Mouse (Mus musculus) lung, postnatal 0 days (tissue): Measurements from ENCODE around the gene Arhgap35. TPM values are rescaled to one million over a fixed set of nuclear protein-coding genes. Genes with fewer than 3 reads are reported as not detected.
"Not testable (repeated sequence)": the region's sequence is repeated elsewhere in the genome, so short reads cannot be mapped to it uniquely, and the experiment has no call there.

Experiments
- ATAC-seq: fragments of 200-750 bp; cut with Nextera tagmentation; 2 replicates; pipeline ENCODE4 v1.8.0; 2017; ENCODE audit warnings: moderate library complexity
- DNase-seq: peaks from one replicate; pipeline ENCODE4 v3.0.0-alpha.2; 2016; ENCODE audit warnings: low spot score
- H3K27ac ChIP-seq: fragments of 300-500 bp; sonication (generic); 2 replicates; pipeline ENCODE4 v1.5.1; 2014; ENCODE audit warnings: antibody characterized with exemption, mild to moderate bottlenecking, low read length, mixed read lengths
- H3K27me3 ChIP-seq: fragments of 300-500 bp; sonication (generic); replicated peaks from 2 replicates; pipeline ENCODE4 v1.6.1; 2014; ENCODE audit warnings: low read length, mixed read lengths; ENCODE audit not compliant: insufficient read depth
- H3K36me3 ChIP-seq: fragments of 300-500 bp; sonication (generic); 2 replicates; pipeline ENCODE4 v1.6.1; 2014; ENCODE audit warnings: low read length, mixed read lengths; ENCODE audit not compliant: insufficient read depth
- H3K4me1 ChIP-seq: fragments of 300-500 bp; sonication (generic); 2 replicates; pipeline ENCODE4 v1.6.1; 2014; ENCODE audit warnings: antibody characterized with exemption, low read depth, low read length, mixed read lengths; ENCODE audit not compliant: insufficient read depth
- H3K4me2 ChIP-seq: fragments of 300-500 bp; sonication (generic); replicated peaks from 2 replicates; pipeline ENCODE4 v1.6.1; 2014; ENCODE audit warnings: low read depth, mild to moderate bottlenecking, low read length, moderate library complexity, mixed read lengths
- H3K4me3 ChIP-seq: fragments of 300-500 bp; sonication (generic); 2 replicates; pipeline ENCODE4 v1.5.1; 2014; ENCODE audit warnings: low read depth, low read length
- H3K9ac ChIP-seq: fragments of 300-500 bp; sonication (generic); replicated peaks from 2 replicates; pipeline ENCODE4 v1.6.1; 2014; ENCODE audit warnings: low read depth, mild to moderate bottlenecking
- H3K9me3 ChIP-seq: fragments of 300-500 bp; sonication (generic); 2 replicates; pipeline ENCODE4 v1.6.1; 2016; ENCODE audit warnings: low read length, mixed read lengths
- CTCF ChIP-seq: IDR thresholded peaks from 2 replicates; pipeline ENCODE4 v1.5.1; 2016; ENCODE audit warnings: antibody characterized with exemption, mild to moderate bottlenecking
- EP300 ChIP-seq: IDR thresholded peaks from 2 replicates; pipeline ENCODE4 v1.6.1; 2016; ENCODE audit warnings: antibody characterized with exemption, mild to moderate bottlenecking, control low read depth
- WGBS: fragments of 180-500 bp; shearing (Covaris S2); extraction: QIAGEN DNeasy Blood & Tissue Kit; methylation state at CpG from one replicate; pipeline ENCODE4 v1.1.7; 2014; 5-methylcytosine and 5-hydroxymethylcytosine counted together
- polyA plus RNA-seq: library from polyadenylated mRNA; unstranded; fragments of >200 nt; fragmentation: Nextera tagmentation; extraction: Ambion mirVana; gene quantifications from 2 replicates; pipeline ENCODE4 v1.2.1, GENCODE M21; 2015

The Arhgap35 gene
- polyA plus RNA-seq = 8.2 and 10.9 TPM in 2 replicates

DNA sequence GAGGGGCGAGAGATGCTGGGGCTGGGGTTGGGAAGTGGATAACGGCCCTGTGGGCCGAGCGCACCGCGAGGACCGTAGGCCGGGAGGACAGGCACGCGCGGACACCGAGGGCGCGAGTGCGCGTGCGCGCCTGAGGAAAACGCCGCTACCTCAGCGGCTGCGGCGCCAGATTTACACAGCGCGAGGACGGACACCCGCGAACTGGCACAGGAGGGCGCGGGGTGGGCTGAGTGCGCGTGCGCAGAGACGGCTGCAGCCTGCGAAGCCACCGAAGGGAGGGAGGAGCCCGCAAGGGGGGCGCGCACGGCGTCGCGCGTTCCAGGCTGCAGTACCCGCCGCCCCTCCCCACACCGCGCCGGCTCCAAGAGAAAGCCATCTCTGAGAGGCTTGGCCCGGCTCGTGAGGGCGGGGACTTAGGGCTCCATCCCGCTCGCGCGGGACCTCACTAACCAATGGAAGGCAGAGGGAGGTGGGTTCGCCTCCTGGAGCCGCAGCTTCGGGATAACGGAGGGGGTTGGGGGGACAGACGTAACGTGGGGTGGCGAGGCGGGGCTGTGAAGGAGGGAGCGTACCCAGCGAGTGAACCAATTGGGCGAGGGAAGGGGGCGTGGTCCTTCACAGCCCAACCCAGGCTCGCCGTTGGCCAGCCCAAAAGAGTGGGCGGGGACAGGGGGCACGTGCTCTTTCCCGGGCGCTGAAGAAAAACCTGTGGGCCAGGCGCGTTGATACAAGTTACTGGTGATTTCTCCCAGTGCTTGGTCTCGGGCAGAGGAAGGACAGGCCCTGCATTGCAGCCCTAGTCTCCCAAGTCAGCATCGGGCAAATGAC lies at the start of gene Arhgap35:
Gene Arhgap35 (minus strand): TSS at position 106 of the 828 bp plus-strand sequence.
- DNase-seq (peak; percentile 100), ATAC-seq (peak; percentile 95)
- TF ChIP-seq EP300 (no peak), CTCF (no peak)
- H3K36me3 ChIP-seq = no peaks in the 10 kb centered on the region
- WGBS = under 1% methylated on average over 65 of the region's 78 CpGs
- H3K27me3 ChIP-seq = no peaks in the 10 kb centered on the region
- H3K9me3 ChIP-seq = no peaks in the 10 kb centered on the region
- H3K4me1 ChIP-seq = peaks cover 33% of the 10 kb centered on the region
- H3K4me2 ChIP-seq = peak within 1 kb of the TSS; percentile 84
- H3K27ac ChIP-seq = peak within 1 kb of the TSS; percentile 97
- H3K4me3 ChIP-seq = peak within 1 kb of the TSS; percentile 95
- H3K9ac ChIP-seq = peak within 1 kb of the TSS; percentile 92

GRCm38 (mm10) chr7:16644260-16644659 lies 29.5 kb upstream of the Arhgap35 start:
- no peak for DNase-seq
- Histone ChIP-seq H3K4me3 (no peak overlapping the region), H3K9me3 (peaks cover 3% of the 10 kb centered on the region; the same call in 1 of the 2 replicates), H3K9ac (no peak overlapping the region), H3K4me1 (no peaks in the 10 kb centered on the region), H3K27me3 (no peaks in the 10 kb centered on the region), H3K36me3 (no peaks in the 10 kb centered on the region), H3K4me2 (no peak overlapping the region), H3K27ac (no peak overlapping the region)
- 64% methylated on average over 12 of the region's 12 CpGs for WGBS
- no peak for TF ChIP-seq EP300
- no peak for TF ChIP-seq CTCF
- no peak for ATAC-seq

DNA sequence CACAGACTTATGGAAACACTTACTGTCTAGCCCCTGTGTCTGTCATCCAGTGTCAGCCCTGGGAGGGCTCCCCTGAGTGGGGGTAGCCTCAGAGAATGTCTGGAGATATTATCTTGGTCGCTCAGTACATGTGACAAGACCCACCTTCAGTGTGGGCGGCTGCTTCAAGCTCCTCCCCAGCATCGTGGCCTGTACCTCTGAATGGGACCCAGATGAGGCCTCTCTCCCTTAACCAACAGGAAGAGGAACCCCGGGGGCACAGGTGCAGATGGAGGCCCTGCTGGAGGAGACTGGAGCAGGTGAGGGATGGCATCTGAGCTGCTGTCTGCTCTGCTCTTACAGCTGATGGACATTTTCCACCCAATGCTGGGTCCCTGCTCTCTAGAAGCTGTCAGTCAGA lies 28.3 kb upstream of the Arhgap35 start:
- WGBS = 61% methylated on average over 3 of the region's 4 CpGs
- H3K9ac ChIP-seq, H3K27ac ChIP-seq, H3K9me3 ChIP-seq, DNase-seq, H3K36me3 ChIP-seq, H3K27me3 ChIP-seq, H3K4me2 ChIP-seq, H3K4me1 ChIP-seq, ATAC-seq, H3K4me3 ChIP-seq: not testable (repeated sequence)

- H3K4me2 ChIP-seq = no peak overlapping the region
- H3K27me3 ChIP-seq = no peaks in the 10 kb centered on the region
- WGBS = 46% methylated on average over 3 of the region's 3 CpGs
- peak; percentile 32 for ATAC-seq
- no peak for TF ChIP-seq EP300
- no peak for TF ChIP-seq CTCF
- no peak overlapping the region for H3K27ac ChIP-seq
- H3K9ac ChIP-seq = no peak overlapping the region
- peak; percentile 47 for DNase-seq
- no peaks in the 10 kb centered on the region for H3K4me1 ChIP-seq
- H3K36me3 ChIP-seq = no peaks in the 10 kb centered on the region
- H3K4me3 ChIP-seq = no peak overlapping the region
- H3K9me3 ChIP-seq = peaks cover 3% of the 10 kb centered on the region; the same call in 1 of the 2 replicates
Observed at GRCm38 (mm10) chr7:16639028-16639427, 24.2 kb upstream of the Arhgap35 start.

- no peak overlapping the region for H3K4me3 ChIP-seq
- no peaks in the 10 kb centered on the region for H3K4me1 ChIP-seq
- no peak overlapping the region for H3K9ac ChIP-seq
- WGBS = 54% methylated on average over 3 of the region's 3 CpGs
- H3K4me2 ChIP-seq = no peak overlapping the region
- H3K9me3 ChIP-seq = no peaks in the 10 kb centered on the region
- TF ChIP-seq EP300 (no peak), CTCF (no peak)
- DNase-seq (no peak), ATAC-seq (no peak)
- no peak overlapping the region for H3K27ac ChIP-seq
- no peaks in the 10 kb centered on the region for H3K27me3 ChIP-seq
- H3K36me3 ChIP-seq = no peaks in the 10 kb centered on the region
Observed at GRCm38 (mm10) chr7:16635116-16635515, 20.3 kb upstream of the Arhgap35 start.

- DNase-seq, H3K4me1 ChIP-seq, H3K36me3 ChIP-seq, H3K9ac ChIP-seq, H3K27ac ChIP-seq, H3K4me2 ChIP-seq, H3K27me3 ChIP-seq, H3K4me3 ChIP-seq, H3K9me3 ChIP-seq: not testable (repeated sequence)
- peak; percentile 49; the same call in 1 of the 2 replicates for ATAC-seq
- 10% methylated on average over 10 of the region's 10 CpGs for WGBS
Observed at GRCm38 (mm10) chr7:16633913-16634312, 19.1 kb upstream of the Arhgap35 start.
